Mouse (Mus musculus) thymus, postnatal 25 days (tissue): Measurements from ENCODE around the gene Tcf7l2.
A peak's percentile ranks its signal among the peaks of the same experiment; 100 is the strongest.

ENCODE experiments used
- DNase-seq: peaks from one replicate; pipeline ENCODE4 v3.0.0; 2022

The Tcf7l2 gene

DNA sequence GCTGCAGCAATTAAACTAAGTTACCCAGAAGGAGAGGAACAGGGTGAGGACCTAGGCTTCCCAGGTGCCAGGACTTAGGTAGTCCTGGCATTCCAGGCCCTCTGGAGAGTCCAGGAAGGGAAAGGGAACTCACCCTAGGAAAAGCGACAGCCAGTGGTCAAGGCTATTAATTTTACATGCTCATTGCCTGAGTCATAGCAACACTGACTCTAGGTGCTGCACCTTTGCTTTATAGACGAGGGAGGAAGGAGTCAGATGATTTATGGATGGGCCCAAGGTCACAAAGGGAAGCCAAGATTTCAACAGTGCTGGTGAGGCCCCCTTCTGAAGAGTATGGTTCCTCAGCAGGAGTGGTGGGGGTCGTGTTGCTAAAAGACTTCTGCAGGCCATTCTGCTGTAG lies 8.6 kb upstream of the Tcf7l2 start:
- DNase-seq, result no peak

- DNase-seq, result no peak
These were observed 5.6 kb upstream of the Tcf7l2 start for GRCm38 (mm10) chr19:55736016-55736415.

DNA sequence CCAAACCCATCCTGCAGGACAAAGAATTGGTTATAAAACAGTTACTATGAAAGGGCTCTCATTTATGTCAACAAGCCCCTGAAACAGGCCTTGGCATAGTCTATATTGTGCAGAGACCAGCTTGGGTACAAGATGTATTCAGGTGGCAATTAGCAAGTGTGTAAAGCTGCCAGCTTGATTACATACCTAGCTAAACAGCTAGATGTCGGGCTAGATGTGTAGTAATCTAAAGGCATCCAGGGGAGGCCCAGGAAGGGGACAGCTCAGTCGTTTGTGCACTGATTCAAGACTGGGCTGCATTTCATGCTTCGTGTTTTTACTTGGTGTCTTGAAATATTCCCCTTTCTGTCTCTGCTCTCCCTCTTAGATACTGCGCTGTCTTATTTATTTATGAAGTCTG lies 1.9 kb upstream of the Tcf7l2 start:
- DNase-seq, result no peak

DNA sequence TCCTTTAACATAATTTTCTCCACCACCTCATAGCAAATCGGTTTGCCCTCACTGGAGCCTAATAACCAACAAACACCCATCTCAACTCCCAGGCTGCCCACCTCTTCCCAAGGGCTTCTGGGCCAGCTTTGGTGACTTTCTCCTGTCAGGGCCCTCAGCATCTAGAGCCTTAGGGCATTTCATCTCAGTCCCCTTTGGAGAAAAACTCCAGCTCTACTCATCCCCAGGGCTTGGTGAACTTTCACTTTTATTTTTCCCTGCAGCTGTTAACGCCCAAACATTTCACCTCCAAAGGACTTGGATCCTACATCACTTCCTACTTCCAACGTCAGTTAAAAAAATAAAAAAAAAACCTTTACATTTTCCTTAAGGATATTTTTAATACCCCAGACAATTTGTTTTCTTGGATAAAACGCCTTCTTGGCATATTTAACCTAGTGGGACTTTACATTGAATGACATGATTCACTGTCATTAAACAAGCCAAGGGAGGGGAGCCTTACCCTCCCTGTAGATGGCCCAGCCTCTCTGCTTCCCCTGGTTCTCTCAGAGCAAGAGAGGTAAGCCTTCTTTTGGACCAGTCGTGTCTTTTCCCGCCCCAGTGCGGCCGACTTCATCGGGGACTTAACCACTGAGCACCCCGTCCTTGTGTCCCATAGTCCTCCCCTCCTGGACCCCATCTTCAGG lies 724 bp upstream of the Tcf7l2 start:
- no peak for DNase-seq

DNA sequence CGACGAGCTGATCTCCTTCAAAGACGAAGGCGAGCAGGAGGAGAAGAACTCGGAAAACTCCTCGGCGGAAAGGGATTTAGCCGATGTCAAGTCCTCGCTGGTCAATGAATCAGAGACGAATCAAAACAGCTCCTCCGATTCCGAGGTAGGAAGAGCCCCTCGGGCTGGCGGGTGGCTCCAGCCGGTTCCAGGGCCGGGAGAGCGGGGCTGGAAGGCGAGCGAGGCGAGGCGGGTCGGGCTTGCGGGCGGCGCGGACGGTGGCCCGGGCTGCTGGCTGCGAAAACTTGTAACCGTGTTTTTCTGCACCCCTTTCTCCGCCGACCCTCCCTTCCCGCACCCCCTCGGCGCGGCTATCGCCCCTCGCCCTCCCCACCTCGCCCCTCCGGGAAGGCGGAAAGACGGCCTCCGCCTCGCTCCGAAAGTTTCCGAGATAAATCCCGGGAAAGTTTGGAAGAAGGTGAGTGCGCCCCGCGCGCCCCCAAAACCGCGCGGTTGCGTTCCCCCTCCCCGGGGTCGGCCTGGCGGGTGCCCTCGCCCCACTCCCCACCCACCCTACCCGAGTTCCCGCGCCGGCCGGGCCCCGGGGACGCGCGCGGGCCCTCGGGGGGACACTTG lies 873 bp downstream of the Tcf7l2 start:
- DNase-seq, result peak; percentile 41

GRCm38 (mm10) chr19:55743001-55743556 lies 1.5 kb downstream of the Tcf7l2 start:
- DNase-seq, result peak; percentile 35

GRCm38 (mm10) chr19:55743557-55744441 lies 2.2 kb downstream of the Tcf7l2 start:
- peak; percentile 36 for DNase-seq

DNA sequence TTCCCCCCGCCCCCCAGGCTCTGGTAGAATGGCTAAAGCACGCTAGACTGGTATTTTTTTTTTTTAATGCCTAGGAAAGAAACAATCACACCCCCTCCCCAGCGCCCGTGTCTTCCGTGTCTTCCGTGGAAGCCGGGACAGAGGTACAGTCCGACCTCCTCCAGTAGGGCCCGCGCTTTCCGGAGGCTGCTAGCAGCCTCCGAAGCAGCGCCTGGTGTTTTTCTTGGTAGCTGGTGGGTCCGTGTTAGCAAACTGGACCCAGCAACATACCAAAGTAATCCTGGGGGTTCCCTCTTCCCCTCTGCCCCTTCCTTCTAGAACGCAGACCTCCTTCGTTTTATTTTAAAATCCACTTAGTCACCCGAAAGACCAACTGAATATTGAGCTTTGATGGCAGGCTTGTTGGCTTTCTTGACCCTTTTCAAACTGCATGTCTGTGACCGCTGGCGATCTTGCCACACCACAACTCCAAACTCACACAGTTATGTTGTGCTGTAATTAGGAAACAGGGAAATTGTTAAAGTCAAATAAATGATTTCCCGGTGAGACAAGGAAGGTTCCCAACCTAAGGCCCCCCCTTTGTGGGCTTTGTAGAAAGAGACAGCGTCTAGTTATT lies 3.1 kb downstream of the Tcf7l2 start:
- DNase-seq, result no peak

GRCm38 (mm10) chr19:55745192-55745578 lies 3.6 kb downstream of the Tcf7l2 start:
- DNase-seq, result no peak

- no peak for DNase-seq
These were observed 4.6 kb downstream of the Tcf7l2 start for GRCm38 (mm10) chr19:55746241-55746640.

DNA sequence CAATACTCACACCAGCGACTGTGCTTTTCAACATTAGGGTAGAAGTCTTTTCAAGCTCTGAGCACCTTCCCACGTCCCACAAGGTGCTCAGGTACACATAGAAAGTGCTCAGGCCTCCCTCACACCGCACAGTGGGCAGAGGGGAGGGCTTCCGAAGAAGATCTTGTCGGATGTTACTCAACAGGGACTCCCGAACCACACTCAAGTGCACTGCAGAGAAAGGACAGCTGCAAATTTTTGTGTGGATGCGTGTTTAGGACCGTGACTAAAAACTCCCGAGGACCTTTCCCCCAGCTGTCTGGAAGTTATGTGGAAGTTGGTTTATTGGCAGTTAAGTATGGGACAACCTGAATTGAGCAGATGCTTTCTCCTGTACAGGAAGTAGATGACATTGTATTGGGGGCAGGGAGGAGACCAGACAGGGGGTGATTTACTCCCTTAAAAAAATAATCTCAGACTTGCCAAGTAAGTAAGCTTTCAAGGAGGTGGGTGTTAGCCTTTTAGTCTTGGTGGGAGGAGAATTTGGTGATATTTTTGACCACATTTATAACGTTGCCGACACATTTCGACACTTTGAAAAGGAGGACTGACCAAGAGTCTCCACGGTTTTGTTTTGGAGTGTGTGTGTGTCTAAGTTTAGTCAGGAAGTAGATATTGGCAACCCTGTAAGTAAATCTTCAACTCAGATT lies 5.8 kb downstream of the Tcf7l2 start:
- DNase-seq, result no peak

GRCm38 (mm10) chr19:55747926-55748291 lies 6.3 kb downstream of the Tcf7l2 start:
- no peak for DNase-seq

DNA sequence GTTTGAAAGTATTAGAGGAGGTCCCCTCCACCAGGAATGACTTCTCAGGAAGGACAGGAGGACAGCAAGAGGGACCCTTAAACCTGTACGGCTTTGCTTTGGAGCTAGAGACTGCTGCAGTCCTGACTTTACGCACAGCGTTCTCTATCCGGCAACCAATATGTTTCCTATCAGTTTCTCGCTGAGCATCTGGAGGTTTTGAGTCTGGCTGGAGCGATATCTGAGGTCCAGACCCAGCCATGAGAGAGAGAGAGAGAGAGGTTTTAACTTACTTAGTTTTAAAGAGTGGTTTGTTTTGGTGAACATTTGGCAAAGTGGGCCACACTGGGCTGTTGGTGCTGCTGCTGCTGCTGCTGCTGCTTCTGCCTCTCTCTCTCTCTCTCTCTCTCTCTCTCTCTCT lies 7.2 kb downstream of the Tcf7l2 start:
- no peak for DNase-seq

- no peak for DNase-seq
These were observed 7.9 kb downstream of the Tcf7l2 start for GRCm38 (mm10) chr19:55749532-55749931.

DNA sequence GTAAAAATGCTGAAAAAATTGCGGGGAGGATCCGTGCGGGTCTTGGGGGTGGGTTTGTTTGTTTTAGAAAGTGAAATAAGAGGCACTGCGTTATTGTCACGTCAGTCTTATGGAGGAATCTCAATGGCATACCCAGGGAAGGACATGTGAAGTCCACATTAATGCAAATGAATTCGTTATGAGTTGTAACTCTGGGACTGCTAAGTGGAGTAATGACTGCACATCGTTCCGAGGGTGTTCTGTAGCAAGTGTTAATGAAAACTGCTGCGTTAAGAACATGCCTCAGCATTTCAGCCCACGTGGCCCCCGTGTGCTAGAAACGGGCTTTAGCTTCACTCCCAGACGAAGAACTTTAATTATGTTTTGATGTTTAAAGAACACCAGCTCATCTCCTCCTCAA lies 8.4 kb downstream of the Tcf7l2 start:
- no peak for DNase-seq

DNA sequence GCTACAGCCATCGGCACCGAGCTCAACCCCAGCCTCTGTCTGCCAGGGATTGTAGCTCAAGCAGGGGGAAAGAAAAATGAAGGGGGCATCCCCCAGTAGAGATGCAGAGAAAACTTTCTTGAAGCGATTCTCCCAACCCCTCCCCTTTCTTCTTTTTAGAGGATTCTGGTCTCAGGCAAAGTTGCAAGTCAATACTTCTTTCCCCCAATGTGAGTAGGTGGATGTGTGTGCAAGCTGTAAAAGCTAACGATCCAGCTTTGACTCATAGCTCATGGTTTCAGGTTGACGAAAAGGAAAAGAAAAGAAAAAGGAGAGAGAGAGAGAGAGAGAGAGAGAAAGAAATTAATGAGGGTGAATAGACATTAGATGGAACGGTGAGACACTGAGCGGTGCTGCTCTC lies 8.8 kb downstream of the Tcf7l2 start:
- no peak for DNase-seq

GRCm38 (mm10) chr19:55752861-55753260 lies 11.2 kb downstream of the Tcf7l2 start:
- no peak for DNase-seq

DNA sequence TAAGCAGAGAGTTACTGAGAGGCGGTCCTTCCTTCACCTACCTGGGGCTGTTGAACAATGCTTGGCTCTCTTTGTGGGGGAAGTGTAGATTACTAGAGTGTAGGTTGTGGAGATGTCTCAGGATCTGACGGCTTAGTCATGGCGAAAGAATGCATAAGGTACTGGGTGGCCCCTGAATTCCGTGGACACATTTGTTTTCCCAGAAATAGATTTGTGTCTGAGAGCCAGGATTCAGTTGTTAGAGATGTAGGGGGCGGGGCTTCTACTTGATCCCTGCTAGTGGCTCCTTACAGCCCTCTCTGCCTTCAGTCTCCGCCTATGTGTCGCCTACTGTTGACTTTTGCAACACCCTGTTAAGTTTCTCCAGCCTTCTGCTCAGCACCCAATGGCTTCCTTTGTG lies 12.7 kb downstream of the Tcf7l2 start:
- no peak for DNase-seq

- no peak for DNase-seq
These were observed 13.8 kb downstream of the Tcf7l2 start for GRCm38 (mm10) chr19:55755462-55755861.

GRCm38 (mm10) chr19:55756707-55757106 lies 15.1 kb downstream of the Tcf7l2 start:
- DNase-seq, result no peak

- no peak for DNase-seq
These were observed 15.8 kb downstream of the Tcf7l2 start for GRCm38 (mm10) chr19:55757403-55757802.

GRCm38 (mm10) chr19:55758158-55758557 lies 16.5 kb downstream of the Tcf7l2 start:
- DNase-seq, result no peak

DNA sequence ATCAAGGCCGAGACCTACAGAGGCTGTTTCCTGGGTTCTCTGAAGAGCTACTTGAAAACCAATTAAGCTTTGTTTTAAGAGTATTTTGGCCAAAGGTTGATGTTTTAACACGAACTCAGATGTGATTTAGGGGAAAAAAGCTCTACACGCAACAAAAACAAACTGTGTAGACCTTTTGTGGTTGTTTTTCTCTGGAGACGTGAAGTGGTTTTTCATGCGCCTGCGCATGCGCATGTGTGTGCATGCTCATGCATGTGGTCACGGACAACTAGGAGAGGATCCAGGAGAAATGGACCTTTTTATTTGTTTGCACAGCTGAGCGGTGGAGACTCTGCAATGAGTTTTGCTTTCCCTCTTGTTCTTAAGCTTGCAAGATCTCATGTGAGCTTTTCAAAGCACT lies 17.4 kb downstream of the Tcf7l2 start:
- no peak for DNase-seq
